Mouse (Mus musculus) megakaryocyte, embryonic 14.5 days (primary cell): ENCODE measurements around the gene Gm11011.

Source experiments
- FLI1 ChIP-seq: IDR thresholded peaks from 2 replicates; pipeline ENCODE4 v1.6.1; 2012; ENCODE audit warnings: low read length, inconsistent platforms, mixed read lengths
- GATA1 ChIP-seq: IDR thresholded peaks from 3 replicates; pipeline ENCODE4 v1.6.1; 2012; ENCODE audit warnings: mixed read lengths, low read length, inconsistent platforms, borderline replicate concordance

- TF ChIP-seq GATA1 (no peak), FLI1 (no peak)
These were observed 24.0 kb upstream of the Gm11011 start for GRCm38 (mm10) chr2:169611557-169611956.
